Mouse (Mus musculus) neural tube, embryonic 11.5 days (tissue): ENCODE results near the gene Arap2. TPM values are rescaled to one million over a fixed set of nuclear protein-coding genes. Genes with fewer than 3 reads are reported as not detected.

ENCODE experiments used
- ATAC-seq: fragments of 200-750 bp; cut with Nextera tagmentation; 2 replicates; pipeline ENCODE4 v1.8.0; 2017; ENCODE audit warnings: moderate number of reproducible peaks, mild to moderate bottlenecking, moderate TSS enrichment, moderate library complexity; ENCODE audit not compliant: insufficient read depth, low FRiP score, low TSS enrichment
- DNase-seq: peaks from one replicate; pipeline ENCODE4 v3.0.0-alpha.2; 2015; ENCODE audit warnings: low spot score
- H3K27ac ChIP-seq: fragments of 300-500 bp; sonication (generic); 2 replicates; pipeline ENCODE4 v1.5.1; 2014; ENCODE audit warnings: low read depth, mild to moderate bottlenecking, low read length
- H3K27me3 ChIP-seq: fragments of 300-500 bp; sonication (generic); 2 replicates; pipeline ENCODE4 v1.6.1; 2014; ENCODE audit warnings: mild to moderate bottlenecking, low read length, mixed read lengths; ENCODE audit not compliant: control insufficient read depth, insufficient read depth
- H3K36me3 ChIP-seq: fragments of 300-500 bp; sonication (generic); 2 replicates; pipeline ENCODE4 v1.6.1; 2014; ENCODE audit warnings: mild to moderate bottlenecking, low read length, moderate library complexity, mixed read lengths; ENCODE audit not compliant: control insufficient read depth, insufficient read depth
- H3K4me1 ChIP-seq: fragments of 300-500 bp; sonication (generic); 2 replicates; pipeline ENCODE4 v1.6.1; 2014; ENCODE audit warnings: low read length, mixed read lengths; ENCODE audit not compliant: control insufficient read depth, insufficient read depth
- H3K4me2 ChIP-seq: fragments of 300-500 bp; sonication (generic); 2 replicates; pipeline ENCODE4 v1.6.1; 2014; ENCODE audit warnings: low read depth, mild to moderate bottlenecking, moderate library complexity
- H3K4me3 ChIP-seq: fragments of 300-500 bp; sonication (generic); 2 replicates; pipeline ENCODE4 v1.5.1; 2014; ENCODE audit warnings: low read depth, low read length
- H3K9ac ChIP-seq: fragments of 300-500 bp; sonication (generic); 2 replicates; pipeline ENCODE4 v1.6.1; 2014; ENCODE audit warnings: mild to moderate bottlenecking, low read length
- H3K9me3 ChIP-seq: fragments of 300-500 bp; sonication (generic); 2 replicates; pipeline ENCODE4 v1.6.1; 2016; ENCODE audit warnings: low read length; ENCODE audit not compliant: control insufficient read depth
- WGBS: fragments of 180-500 bp; shearing (Covaris S2); extraction: QIAGEN DNeasy Blood & Tissue Kit; methylation state at CpG from one replicate; pipeline ENCODE4 v1.1.7; 2014; 5-methylcytosine and 5-hydroxymethylcytosine counted together
- polyA plus RNA-seq: library from polyadenylated mRNA; unstranded; fragments of >200 nt; fragmentation: Nextera tagmentation; extraction: Ambion mirVana; gene quantifications from 2 replicates; pipeline ENCODE4 v1.2.1, GENCODE M21; 2014

Gene Arap2
- polyA plus RNA-seq, 1 experiment from 2014 or later = 0.77 TPM

DNA sequence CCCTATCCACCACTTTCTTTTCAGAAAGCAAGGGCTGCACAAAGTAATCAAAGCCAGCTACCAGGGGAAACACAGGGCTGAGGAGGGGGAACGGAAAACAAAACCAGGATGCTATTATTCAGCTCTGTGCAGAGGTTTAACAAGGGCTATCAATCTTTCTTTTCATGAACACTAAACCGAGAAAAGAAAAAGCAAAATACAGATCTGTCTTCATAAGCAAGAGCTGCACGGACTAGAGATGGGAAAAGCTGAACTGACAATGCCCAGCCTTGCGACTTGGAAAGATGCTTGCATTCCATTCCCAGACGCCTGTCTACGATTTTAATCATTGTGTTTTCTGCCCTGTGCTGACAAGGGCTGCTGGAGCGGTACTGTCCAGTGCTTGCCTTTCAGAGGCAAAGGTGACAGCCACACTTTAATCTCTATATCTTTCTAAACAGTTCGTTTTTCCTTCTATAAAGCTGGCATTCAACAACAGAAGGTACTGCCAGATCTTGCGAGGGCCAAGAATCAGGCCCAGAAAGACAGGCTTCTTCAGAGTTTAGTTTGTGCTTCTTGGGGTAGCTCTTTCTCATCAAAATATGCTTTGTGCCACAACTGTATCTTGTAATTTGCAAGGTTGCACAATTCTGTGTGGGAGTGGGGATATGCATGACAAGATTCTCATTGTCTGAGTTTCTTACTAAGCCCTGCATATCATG, 93.1 kb downstream of the Arap2 start:
- H3K9ac ChIP-seq = no peak overlapping the region
- DNase-seq = peak; percentile 22
- no peak overlapping the region for H3K27ac ChIP-seq
- H3K4me1 ChIP-seq = no peaks in the 10 kb centered on the region
- peak; percentile 62 for ATAC-seq
- no peaks in the 10 kb centered on the region for H3K9me3 ChIP-seq
- no peaks in the 10 kb centered on the region for H3K36me3 ChIP-seq
- H3K4me3 ChIP-seq = no peak overlapping the region
- WGBS = 22% methylated on average over 9 of the region's 9 CpGs
- peak overlapping the region; percentile 14; the same call in 1 of the 2 replicates for H3K4me2 ChIP-seq
- H3K27me3 ChIP-seq = no peaks in the 10 kb centered on the region

DNA sequence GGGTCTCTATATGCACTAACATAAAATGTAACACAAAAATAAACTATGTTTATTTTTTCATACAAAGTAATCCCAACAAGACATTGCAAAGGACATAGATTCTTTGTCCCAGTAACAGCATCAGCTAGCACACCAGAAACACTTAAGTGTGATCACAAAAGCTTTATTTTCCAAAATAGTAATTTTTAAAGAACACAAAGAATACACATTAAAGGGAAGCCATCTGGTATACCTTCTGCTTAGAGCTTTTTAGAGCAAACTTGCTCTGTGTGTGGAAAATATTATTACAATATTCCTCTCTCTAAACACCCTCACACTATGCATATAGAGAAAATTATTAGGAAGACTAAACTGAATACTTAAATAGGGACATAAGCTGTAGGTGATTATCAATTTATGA, 100.6 kb downstream of the Arap2 start:
- DNase-seq = no peak
- H3K4me3 ChIP-seq = no peak overlapping the region
- ATAC-seq = no peak
- H3K27me3 ChIP-seq = no peaks in the 10 kb centered on the region
- H3K27ac ChIP-seq = no peak overlapping the region
- no peak overlapping the region for H3K9ac ChIP-seq
- no peaks in the 10 kb centered on the region for H3K36me3 ChIP-seq
- no peaks in the 10 kb centered on the region for H3K4me1 ChIP-seq
- no peak overlapping the region for H3K4me2 ChIP-seq
- H3K9me3 ChIP-seq = no peaks in the 10 kb centered on the region

DNA sequence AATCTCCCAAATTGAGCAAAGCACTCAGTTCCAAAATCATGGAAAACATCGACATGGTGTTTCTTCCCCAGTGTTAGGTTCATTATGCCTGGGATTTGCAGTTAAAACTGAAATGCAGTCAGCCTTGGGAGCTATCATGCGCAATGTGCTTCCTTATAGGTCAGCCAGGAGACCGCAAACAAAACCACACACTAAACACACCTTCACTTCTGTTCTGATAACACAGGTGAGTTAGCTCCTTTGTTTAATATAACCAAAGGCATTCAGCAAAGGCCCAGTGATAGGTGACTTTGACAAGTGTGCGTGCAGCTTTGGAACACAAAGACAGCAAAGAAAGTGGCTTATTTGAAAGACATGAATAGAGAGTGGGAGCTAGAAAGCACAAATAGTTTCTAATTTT, 101.1 kb downstream of the Arap2 start:
- DNase-seq = no peak
- H3K27ac ChIP-seq = no peak overlapping the region
- H3K9ac ChIP-seq = no peak overlapping the region
- H3K27me3 ChIP-seq = no peaks in the 10 kb centered on the region
- H3K4me3 ChIP-seq = no peak overlapping the region
- H3K4me1 ChIP-seq = no peaks in the 10 kb centered on the region
- H3K4me2 ChIP-seq = no peak overlapping the region
- no peaks in the 10 kb centered on the region for H3K36me3 ChIP-seq
- no peaks in the 10 kb centered on the region for H3K9me3 ChIP-seq
- 90% methylated on average over 4 of the region's 4 CpGs for WGBS
- no peak for ATAC-seq

DNA sequence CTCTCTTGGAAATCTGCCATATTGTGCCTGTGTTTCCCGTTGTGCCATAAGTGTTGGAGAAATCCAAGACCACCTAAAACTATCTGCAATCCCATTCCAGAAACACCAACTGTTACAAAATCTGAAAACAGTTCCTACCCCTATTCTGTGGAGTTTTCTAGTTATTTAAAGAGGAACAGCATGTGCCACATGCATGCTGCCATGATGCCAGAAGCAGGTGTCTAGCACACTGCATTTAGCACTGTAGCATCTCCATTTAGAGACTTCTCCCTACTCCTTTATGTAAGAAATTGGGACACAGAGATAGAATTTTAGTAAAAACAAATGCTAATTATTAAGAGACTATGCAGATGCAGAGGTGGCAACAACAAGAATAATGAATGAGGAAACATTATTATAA, 102.8 kb downstream of the Arap2 start:
- ATAC-seq = no peak

DNA sequence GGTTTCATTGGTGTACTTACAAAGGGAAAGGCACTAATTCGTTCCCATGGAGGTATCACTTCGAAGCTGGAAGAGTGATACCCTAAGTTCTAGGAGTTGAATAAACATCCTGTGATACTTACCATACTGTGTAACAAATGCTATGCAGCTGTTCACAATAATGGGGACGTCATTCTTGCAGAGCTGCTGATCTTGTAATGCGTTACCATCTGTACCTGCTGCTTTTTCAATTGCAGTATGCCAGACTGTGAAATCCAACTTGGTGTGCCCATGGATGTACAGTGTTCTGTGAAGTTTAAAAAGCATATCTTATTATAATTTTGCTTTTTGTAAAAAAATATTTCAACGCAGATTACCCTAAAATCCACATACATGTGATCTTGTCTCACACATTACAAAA, 112.0 kb downstream of the Arap2 start:
- Histone ChIP-seq H3K36me3 (no peaks in the 10 kb centered on the region), H3K4me3 (no peak overlapping the region), H3K27me3 (no peaks in the 10 kb centered on the region), H3K9ac (no peak overlapping the region), H3K9me3 (no peaks in the 10 kb centered on the region), H3K4me2 (no peak overlapping the region), H3K4me1 (no peaks in the 10 kb centered on the region), H3K27ac (no peak overlapping the region)
- WGBS = 72% methylated on average over 5 of the region's 5 CpGs
- DNase-seq (no peak), ATAC-seq (no peak)

More for the DNA sequence above, 102.8 kb downstream of the Arap2 start:
- 89% methylated on average over 1 of the region's 1 CpGs for WGBS
- no peaks in the 10 kb centered on the region for H3K36me3 ChIP-seq
- H3K4me1 ChIP-seq = no peaks in the 10 kb centered on the region
- no peak overlapping the region for H3K4me3 ChIP-seq
- H3K27me3 ChIP-seq = no peaks in the 10 kb centered on the region
- H3K9ac ChIP-seq = no peak overlapping the region
- no peak overlapping the region for H3K4me2 ChIP-seq
- DNase-seq = no peak
- no peak overlapping the region for H3K27ac ChIP-seq
- no peaks in the 10 kb centered on the region for H3K9me3 ChIP-seq

DNA sequence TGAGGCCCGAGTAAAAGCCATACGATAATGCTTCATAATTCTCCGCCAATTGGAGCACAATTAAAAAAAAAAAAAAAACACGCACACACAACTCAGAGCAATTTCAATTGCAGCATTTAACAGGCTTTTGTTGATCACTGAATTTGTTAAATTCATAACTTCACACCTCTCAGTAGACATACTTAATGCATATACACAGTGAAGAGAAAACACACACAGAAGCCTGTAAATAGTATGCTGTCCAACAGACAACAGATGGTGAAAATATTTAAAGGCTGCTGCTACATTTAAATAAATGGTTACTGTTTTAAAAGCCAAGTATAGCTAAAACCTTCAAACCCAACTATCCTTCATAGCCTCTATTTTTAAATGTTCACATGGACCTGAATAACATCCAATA, 123.6 kb downstream of the Arap2 start:
- no peaks in the 10 kb centered on the region for H3K9me3 ChIP-seq
- H3K4me2 ChIP-seq = no peak overlapping the region
- DNase-seq = no peak
- 91% methylated on average over 4 of the region's 4 CpGs for WGBS
- H3K27me3 ChIP-seq = no peaks in the 10 kb centered on the region
- H3K4me1 ChIP-seq = no peaks in the 10 kb centered on the region
- no peak overlapping the region for H3K4me3 ChIP-seq
- H3K36me3 ChIP-seq = no peaks in the 10 kb centered on the region
- H3K27ac ChIP-seq = no peak overlapping the region
- H3K9ac ChIP-seq = no peak overlapping the region
- ATAC-seq = no peak

DNA sequence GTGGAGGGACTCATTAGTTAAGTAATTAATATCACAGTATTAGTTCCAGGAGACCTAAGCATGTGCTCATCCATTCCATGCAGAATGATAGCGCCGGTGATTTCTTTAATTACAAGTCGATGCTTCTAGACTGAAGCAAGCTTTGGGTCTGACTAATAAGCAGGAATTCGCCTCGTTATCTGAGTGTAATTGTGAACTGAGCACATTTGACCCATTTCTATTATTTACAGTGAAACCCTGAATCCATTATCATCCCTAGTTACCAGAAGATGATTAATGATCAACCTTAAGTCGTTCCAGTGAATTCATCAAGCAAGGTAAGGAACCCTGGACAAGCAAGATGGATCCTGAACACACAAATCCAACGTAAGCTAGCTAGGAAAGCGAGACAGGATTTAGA, 125.5 kb downstream of the Arap2 start:
- Histone ChIP-seq H3K27ac (no peak overlapping the region), H3K9ac (no peak overlapping the region), H3K9me3 (no peaks in the 10 kb centered on the region), H3K36me3 (no peaks in the 10 kb centered on the region), H3K27me3 (no peaks in the 10 kb centered on the region), H3K4me1 (no peaks in the 10 kb centered on the region), H3K4me2 (no peak overlapping the region), H3K4me3 (no peak overlapping the region)
- 81% methylated on average over 8 of the region's 8 CpGs for WGBS
- ATAC-seq (no peak), DNase-seq (no peak)

DNA sequence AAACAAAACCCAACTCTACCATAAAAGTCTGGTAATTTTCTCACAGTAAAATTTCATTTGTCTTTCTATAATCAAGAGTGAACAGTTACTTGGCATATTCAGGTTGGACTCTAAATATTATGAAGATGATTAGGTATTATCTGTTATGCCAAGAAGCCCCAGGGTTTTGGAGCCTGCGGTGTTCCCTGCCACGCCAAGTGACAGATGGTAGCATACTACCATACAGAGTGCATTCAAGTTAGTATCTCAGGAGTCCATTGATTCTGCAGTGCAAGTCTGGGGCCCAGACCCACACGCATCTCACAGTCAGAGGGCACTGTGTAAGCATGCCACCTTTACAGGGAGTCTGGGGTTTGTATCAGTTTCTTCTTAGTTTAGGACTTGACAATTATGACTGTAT, 129.6 kb downstream of the Arap2 start:
- Histone ChIP-seq H3K9me3 (no peaks in the 10 kb centered on the region), H3K4me2 (no peak overlapping the region), H3K9ac (no peak overlapping the region), H3K4me1 (no peaks in the 10 kb centered on the region), H3K27me3 (no peaks in the 10 kb centered on the region), H3K4me3 (no peak overlapping the region), H3K27ac (no peak overlapping the region), H3K36me3 (no peaks in the 10 kb centered on the region)
- 80% methylated on average over 3 of the region's 3 CpGs for WGBS
- DNase-seq = no peak
- ATAC-seq = no peak

DNA sequence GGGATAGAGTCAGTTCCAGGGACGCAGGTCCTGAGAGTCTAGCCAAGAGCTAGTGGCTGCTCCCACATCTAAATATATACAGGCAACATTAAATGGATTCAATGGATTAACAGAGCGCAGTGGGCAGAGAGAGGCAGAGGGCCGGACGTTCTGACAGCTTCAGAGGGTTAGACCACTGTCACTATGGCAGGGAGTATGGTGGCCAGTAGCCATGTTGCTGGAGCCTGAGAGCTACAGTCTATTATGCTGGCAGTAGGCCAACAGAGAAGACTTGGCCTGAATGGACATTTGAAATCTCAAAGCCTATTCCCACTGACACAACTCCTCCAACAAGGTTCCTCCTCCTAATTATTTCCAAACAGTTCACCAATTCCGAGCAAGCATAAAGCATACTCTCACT, 137.1 kb downstream of the Arap2 start:
- WGBS = 88% methylated on average over 5 of the region's 5 CpGs
- no peaks in the 10 kb centered on the region for H3K36me3 ChIP-seq
- DNase-seq = no peak
- H3K4me2 ChIP-seq = no peak overlapping the region
- no peaks in the 10 kb centered on the region for H3K27me3 ChIP-seq
- H3K9ac ChIP-seq = no peak overlapping the region
- H3K4me3 ChIP-seq = no peak overlapping the region
- ATAC-seq = no peak
- no peaks in the 10 kb centered on the region for H3K4me1 ChIP-seq
- no peaks in the 10 kb centered on the region for H3K9me3 ChIP-seq
- H3K27ac ChIP-seq = no peak overlapping the region
